Mouse (Mus musculus): ENCODE measurements around the gene Serpina3i. TPM values are rescaled to one million over a fixed set of nuclear protein-coding genes. Genes with fewer than 3 reads are reported as not detected.
A peak's percentile ranks its signal among the peaks of the same experiment; 100 is the strongest.

The Serpina3i gene
- polyA plus RNA-seq, 2 experiments, result 0.55 to 1.4 TPM

DNA sequence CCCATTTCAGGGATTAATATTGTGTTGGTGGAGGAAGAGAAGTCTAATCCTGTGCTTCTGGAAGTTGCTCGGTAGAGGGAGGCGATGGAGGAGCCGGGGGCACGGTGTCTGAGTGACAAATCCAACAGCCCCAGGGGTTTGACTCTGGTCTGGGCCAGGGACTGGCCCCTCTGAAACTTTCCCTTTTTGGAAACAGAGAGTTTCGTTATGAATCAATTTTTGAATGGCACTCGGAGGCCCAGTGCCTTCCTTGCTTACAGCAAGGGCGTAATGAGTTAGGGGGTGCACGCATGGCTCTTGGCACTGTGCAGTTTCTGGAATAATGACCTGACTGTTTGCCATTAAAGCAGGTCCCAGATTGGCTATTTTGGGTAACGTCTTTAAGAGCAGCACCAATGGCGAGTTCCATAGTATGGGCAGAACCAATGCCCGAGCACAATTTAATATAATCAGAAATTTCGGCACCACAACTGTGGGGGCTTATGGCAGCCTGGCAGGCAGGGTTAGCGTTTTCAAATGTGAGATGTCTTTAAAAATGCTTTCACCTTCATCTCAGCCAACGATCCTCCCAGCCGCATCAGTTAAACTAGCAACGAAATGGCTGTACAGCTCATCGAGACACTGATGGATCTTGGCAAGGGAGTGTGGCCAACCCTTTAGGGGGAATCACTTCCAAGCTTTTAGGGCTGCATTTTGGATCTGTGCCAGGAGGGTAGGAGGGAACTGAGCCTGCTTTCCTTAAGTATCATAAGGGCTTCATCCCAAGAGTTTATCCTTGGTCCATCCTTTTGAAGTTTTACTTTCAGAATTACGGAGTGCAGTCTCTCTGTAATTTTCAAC is 15.5 kb downstream of the Serpina3i start:
- no peak overlapping the region for H3K4me3 ChIP-seq (replicated peaks; ENCODE audit: low read length)
- no peak for DNase-seq (ENCODE audit: low spot score)
- no peak for TF ChIP-seq POLR2A (IDR thresholded peaks at IDR 0.05; ENCODE audit: borderline replicate concordance, extremely low read depth, insufficient read depth, insufficient read length)
- H3K9ac ChIP-seq (ENCODE audit: low read depth, low read length, severe bottlenecking), result no peak overlapping the region
- peaks cover 8% of the 10 kb centered on the region; the same call in 1 of the 2 replicates for H3K4me1 ChIP-seq (ENCODE audit: control insufficient read depth, insufficient read depth, low read length)
- no peak overlapping the region for H3K4me2 ChIP-seq (replicated peaks; ENCODE audit: low read depth, low read length, severe bottlenecking)
- peak; percentile 12; the same call in 1 of the 2 replicates for ATAC-seq (ENCODE audit: low FRiP score, low read depth)
- no peaks in the 10 kb centered on the region for H3K9me3 ChIP-seq (ENCODE audit: control insufficient read depth, low read length)
- WGBS, result 65% methylated on average over 18 of the region's 18 CpGs
- H3K27me3 ChIP-seq (ENCODE audit: control insufficient read depth, insufficient read depth, low read length), result no peaks in the 10 kb centered on the region
- H3K36me3 ChIP-seq (ENCODE audit: control insufficient read depth, insufficient read depth, low read length), result no peaks in the 10 kb centered on the region
- H3K27ac ChIP-seq (replicated peaks; ENCODE audit: low read depth, low read length), result no peak overlapping the region

- no peak overlapping the region for H3K27ac ChIP-seq (replicated peaks; ENCODE audit: low read depth, low read length)
- no peak for DNase-seq (ENCODE audit: low spot score)
Observed at GRCm38 (mm10) chr12:104279056-104279435, 16.1 kb downstream of the Serpina3i start.

DNA sequence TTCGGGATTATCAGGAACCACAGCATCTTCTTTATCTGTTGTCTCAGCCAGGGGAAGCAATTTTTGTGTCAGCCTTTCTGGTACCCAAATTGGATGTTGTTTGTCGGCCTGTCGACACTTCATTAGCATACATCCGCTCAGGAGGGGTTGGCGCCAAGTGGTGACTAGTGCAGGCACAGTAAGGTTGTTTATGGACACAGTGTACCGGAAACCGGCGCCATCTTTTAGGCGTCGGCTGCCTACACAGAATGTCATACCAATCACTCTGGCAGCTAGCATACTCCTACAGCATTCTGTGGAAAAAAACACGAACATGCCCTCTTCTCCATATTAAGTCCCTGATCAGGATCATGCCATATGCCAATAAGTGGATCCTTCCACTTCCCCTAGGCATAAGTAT is 20.5 kb downstream of the Serpina3i start:
- Histone ChIP-seq H3K4me1 (ENCODE audit: control insufficient read depth, insufficient read depth, low read length) (no peaks in the 10 kb centered on the region), H3K27ac (replicated peaks; ENCODE audit: low read depth, low read length) (no peak overlapping the region), H3K4me3 (replicated peaks; ENCODE audit: low read length) (no peak overlapping the region), H3K27me3 (ENCODE audit: control insufficient read depth, insufficient read depth, low read length) (no peaks in the 10 kb centered on the region), H3K36me3 (ENCODE audit: control insufficient read depth, insufficient read depth, low read length) (no peaks in the 10 kb centered on the region), H3K4me2 (replicated peaks; ENCODE audit: low read depth, low read length, severe bottlenecking) (no peak overlapping the region), H3K9ac (ENCODE audit: low read depth, low read length, severe bottlenecking) (no peak overlapping the region), H3K9me3 (ENCODE audit: control insufficient read depth, low read length) (no peaks in the 10 kb centered on the region)
- WGBS, result 92% methylated on average over 11 of the region's 11 CpGs
- ATAC-seq (ENCODE audit: low FRiP score, low read depth) (no peak), DNase-seq (ENCODE audit: low spot score) (no peak)
- no peak for TF ChIP-seq POLR2A (IDR thresholded peaks at IDR 0.05; ENCODE audit: borderline replicate concordance, extremely low read depth, insufficient read depth, insufficient read length)

More at GRCm38 (mm10) chr12:104279056-104279435, 16.1 kb downstream of the Serpina3i start:
- H3K4me1 ChIP-seq (ENCODE audit: control insufficient read depth, insufficient read depth, low read length), result peaks cover 5% of the 10 kb centered on the region; the same call in 1 of the 2 replicates
- H3K4me2 ChIP-seq (replicated peaks; ENCODE audit: low read depth, low read length, severe bottlenecking), result no peak overlapping the region
- no peak overlapping the region for H3K4me3 ChIP-seq (replicated peaks; ENCODE audit: low read length)
- 7% methylated on average over 3 of the region's 3 CpGs for WGBS
- no peaks in the 10 kb centered on the region for H3K9me3 ChIP-seq (ENCODE audit: control insufficient read depth, low read length)
- no peak overlapping the region for H3K9ac ChIP-seq (ENCODE audit: low read depth, low read length, severe bottlenecking)
- peak; percentile 30; the same call in 1 of the 2 replicates for ATAC-seq (ENCODE audit: low FRiP score, low read depth)
- H3K27me3 ChIP-seq (ENCODE audit: control insufficient read depth, insufficient read depth, low read length), result no peaks in the 10 kb centered on the region
- no peaks in the 10 kb centered on the region for H3K36me3 ChIP-seq (ENCODE audit: control insufficient read depth, insufficient read depth, low read length)
- no peak for TF ChIP-seq POLR2A (IDR thresholded peaks at IDR 0.05; ENCODE audit: borderline replicate concordance, extremely low read depth, insufficient read depth, insufficient read length)

DNA sequence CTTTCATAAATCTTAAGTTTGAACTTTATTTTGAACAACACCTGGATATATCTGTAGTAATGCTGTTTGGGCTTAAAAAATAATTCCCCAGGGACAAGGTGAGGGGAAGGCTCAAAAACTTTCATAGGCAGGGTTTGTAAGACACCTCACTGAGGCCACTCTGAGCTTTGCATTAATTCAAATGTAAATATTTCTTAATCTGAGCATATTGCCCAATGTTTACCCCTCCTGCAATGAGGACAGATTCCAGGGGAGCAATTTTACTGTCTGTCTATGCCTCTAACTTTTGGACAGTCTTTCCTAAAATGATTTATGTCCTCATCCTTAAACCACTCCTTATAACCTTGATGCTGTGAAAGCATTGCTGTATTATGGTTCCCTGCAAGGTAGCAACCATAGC is 25.4 kb downstream of the Serpina3i start:
- no peak for ATAC-seq (ENCODE audit: low FRiP score, low read depth)

GRCm38 (mm10) chr12:104289872-104290271 is 26.9 kb downstream of the Serpina3i start:
- Histone ChIP-seq H3K36me3 (ENCODE audit: control insufficient read depth, insufficient read depth, low read length) (no peaks in the 10 kb centered on the region), H3K9ac (ENCODE audit: low read depth, low read length, severe bottlenecking) (no peak overlapping the region), H3K27me3 (ENCODE audit: control insufficient read depth, insufficient read depth, low read length) (no peaks in the 10 kb centered on the region), H3K9me3 (ENCODE audit: control insufficient read depth, low read length) (no peaks in the 10 kb centered on the region), H3K4me3 (replicated peaks; ENCODE audit: low read length) (no peak overlapping the region), H3K4me1 (ENCODE audit: control insufficient read depth, insufficient read depth, low read length) (no peaks in the 10 kb centered on the region), H3K27ac (replicated peaks; ENCODE audit: low read depth, low read length) (no peak overlapping the region), H3K4me2 (replicated peaks; ENCODE audit: low read depth, low read length, severe bottlenecking) (no peak overlapping the region)
- no peak for TF ChIP-seq POLR2A (IDR thresholded peaks at IDR 0.05; ENCODE audit: borderline replicate concordance, extremely low read depth, insufficient read depth, insufficient read length)
- no peak for DNase-seq (ENCODE audit: low spot score)
- 45% methylated on average over 4 of the region's 4 CpGs for WGBS
- no peak for ATAC-seq (ENCODE audit: low FRiP score, low read depth)

More for the DNA sequence above, 25.4 kb downstream of the Serpina3i start:
- no peaks in the 10 kb centered on the region for H3K9me3 ChIP-seq (ENCODE audit: control insufficient read depth, low read length)
- no peak for TF ChIP-seq POLR2A (IDR thresholded peaks at IDR 0.05; ENCODE audit: borderline replicate concordance, extremely low read depth, insufficient read depth, insufficient read length)
- H3K36me3 ChIP-seq (ENCODE audit: control insufficient read depth, insufficient read depth, low read length), result no peaks in the 10 kb centered on the region
- no peak overlapping the region for H3K4me2 ChIP-seq (replicated peaks; ENCODE audit: low read depth, low read length, severe bottlenecking)
- no peak for DNase-seq (ENCODE audit: low spot score)
- H3K27ac ChIP-seq (replicated peaks; ENCODE audit: low read depth, low read length), result no peak overlapping the region
- H3K27me3 ChIP-seq (ENCODE audit: control insufficient read depth, insufficient read depth, low read length), result no peaks in the 10 kb centered on the region
- no peak overlapping the region for H3K9ac ChIP-seq (ENCODE audit: low read depth, low read length, severe bottlenecking)
- H3K4me3 ChIP-seq (replicated peaks; ENCODE audit: low read length), result no peak overlapping the region
- no peaks in the 10 kb centered on the region for H3K4me1 ChIP-seq (ENCODE audit: control insufficient read depth, insufficient read depth, low read length)

All from limb, embryonic 14.5 days (tissue).